Mouse (Mus musculus): ENCODE results near the gene Epha8. TPM values are rescaled to one million over a fixed set of nuclear protein-coding genes. Genes with fewer than 3 reads are reported as not detected.
A peak's percentile ranks its signal among the peaks of the same experiment; 100 is the strongest.

The Epha8 gene
- polyA plus RNA-seq, 1 experiment from 2014 or later = 16.0 TPM

- Histone ChIP-seq H3K4me3 (replicated peaks) (no peak overlapping the region), H3K27me3 (peaks cover 71% of the 10 kb centered on the region), H3K4me1 (replicated peaks) (peaks cover 20% of the 10 kb centered on the region), H3K4me2 (replicated peaks) (peak overlapping the region; percentile 40), H3K9me3 (no peaks in the 10 kb centered on the region), H3K36me3 (no peaks in the 10 kb centered on the region), H3K27ac (no peak overlapping the region), H3K9ac (replicated peaks) (no peak overlapping the region)
- WGBS = 32% methylated on average over 10 of the region's 10 CpGs
- ATAC-seq = no peak
These were observed 60.2 kb downstream of the Epha8 start for GRCm38 (mm10) chr4:136896461-136896860.

DNA sequence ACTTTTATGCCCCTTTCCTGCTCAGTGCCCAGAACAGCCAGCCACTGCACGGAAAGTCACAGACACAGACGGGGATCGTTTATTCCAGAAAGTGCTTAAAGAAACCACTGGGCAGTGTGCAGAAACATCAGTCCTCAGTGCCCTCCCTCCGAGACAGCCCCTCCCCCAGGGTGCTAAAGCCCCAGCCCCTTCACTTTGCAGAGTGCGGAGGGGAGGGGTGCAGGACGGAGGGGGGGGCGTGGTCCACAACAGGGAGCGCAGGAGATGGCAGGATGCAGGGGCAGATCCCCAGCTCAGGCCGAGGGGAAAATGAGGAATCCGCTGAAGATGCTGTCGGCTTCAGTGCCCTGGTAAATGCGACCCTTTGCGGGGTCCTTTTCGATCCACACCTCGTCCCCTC is 60.8 kb downstream of the Epha8 start:
- H3K27me3 ChIP-seq = peaks cover 74% of the 10 kb centered on the region

DNA sequence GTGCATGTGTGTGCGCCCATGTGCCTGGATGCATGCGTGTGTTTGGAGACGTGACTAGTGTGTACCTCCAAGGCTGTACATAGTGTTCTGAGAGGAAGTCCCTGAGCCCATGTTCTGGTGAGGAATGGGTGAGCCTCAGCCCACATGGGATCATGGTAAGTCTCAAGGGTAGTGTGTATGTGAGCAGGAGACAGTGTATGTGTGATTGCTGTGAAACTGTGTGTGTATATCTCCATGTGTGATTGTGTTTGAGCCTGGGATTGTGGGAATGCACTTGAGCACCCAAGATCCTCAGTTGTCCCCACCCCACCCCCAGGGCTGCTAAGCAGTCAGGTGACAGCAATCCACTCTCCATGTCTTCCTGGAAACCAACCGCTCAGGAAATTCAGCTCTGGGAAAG is 61.8 kb downstream of the Epha8 start:
- peaks cover 80% of the 10 kb centered on the region for H3K27me3 ChIP-seq

More for the DNA sequence above, 60.8 kb downstream of the Epha8 start:
- Histone ChIP-seq H3K9ac (replicated peaks) (no peak overlapping the region; the same call in 1 of the 2 replicates), H3K4me1 (replicated peaks) (peaks cover 20% of the 10 kb centered on the region), H3K27ac (no peak overlapping the region), H3K36me3 (no peaks in the 10 kb centered on the region), H3K4me3 (replicated peaks) (no peak overlapping the region; the same call in 1 of the 2 replicates), H3K9me3 (no peaks in the 10 kb centered on the region), H3K4me2 (replicated peaks) (peak overlapping the region; percentile 40)
- no peak for ATAC-seq
- WGBS = 4% methylated on average over 15 of the region's 15 CpGs

GRCm38 (mm10) chr4:136893691-136894543 is 62.7 kb downstream of the Epha8 start:
- peaks cover 80% of the 10 kb centered on the region for H3K27me3 ChIP-seq
- H3K4me2 ChIP-seq (replicated peaks) = no peak overlapping the region
- ATAC-seq = peak; percentile 85
- H3K4me1 ChIP-seq (replicated peaks) = peaks cover 20% of the 10 kb centered on the region
- no peak overlapping the region for H3K4me3 ChIP-seq (replicated peaks)
- H3K27ac ChIP-seq = no peak overlapping the region
- H3K9me3 ChIP-seq = no peaks in the 10 kb centered on the region
- H3K36me3 ChIP-seq = no peaks in the 10 kb centered on the region
- H3K9ac ChIP-seq (replicated peaks) = no peak overlapping the region
- WGBS = 4% methylated on average over 9 of the region's 9 CpGs

More for the DNA sequence above, 61.8 kb downstream of the Epha8 start:
- Histone ChIP-seq H3K4me3 (replicated peaks) (no peak overlapping the region), H3K36me3 (no peaks in the 10 kb centered on the region), H3K9ac (replicated peaks) (no peak overlapping the region), H3K9me3 (no peaks in the 10 kb centered on the region), H3K27ac (no peak overlapping the region), H3K4me2 (replicated peaks) (no peak overlapping the region), H3K4me1 (replicated peaks) (peaks cover 20% of the 10 kb centered on the region)
- no peak for ATAC-seq
- 72% methylated on average over 4 of the region's 4 CpGs for WGBS

DNA sequence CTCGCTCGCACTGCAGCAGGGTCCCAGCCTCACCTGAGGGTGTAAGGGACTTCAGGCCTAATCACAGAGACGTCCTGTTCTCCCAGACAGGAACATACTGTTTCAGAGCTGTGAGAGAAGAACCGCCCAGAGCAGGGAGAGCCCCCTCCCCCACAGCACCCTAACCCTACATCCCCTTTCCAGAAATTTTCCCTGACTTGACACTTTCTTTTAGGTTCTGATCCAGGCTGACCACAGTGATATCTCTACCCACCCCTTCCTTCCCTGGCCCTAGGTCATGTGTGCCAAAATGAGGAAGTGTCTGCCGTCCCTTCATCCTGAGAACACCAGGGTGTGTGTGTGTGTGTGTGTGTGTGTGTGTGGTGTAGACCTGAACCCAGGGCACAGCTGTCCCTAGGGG is 63.8 kb downstream of the Epha8 start, which contains the start of gene C1qc:
Gene C1qc (minus strand): TSS at position 255 of the 400 bp plus-strand sequence.
- H3K36me3 ChIP-seq = no peaks in the 10 kb centered on the region
- H3K27ac ChIP-seq = no peak within 1 kb of the TSS
- no peaks in the 10 kb centered on the region for H3K9me3 ChIP-seq
- H3K4me2 ChIP-seq (replicated peaks) = no peak within 1 kb of the TSS
- peaks cover 18% of the 10 kb centered on the region for H3K4me1 ChIP-seq (replicated peaks)
- H3K27me3 ChIP-seq = peaks cover 71% of the 10 kb centered on the region
- ATAC-seq = no peak
- no peak within 1 kb of the TSS for H3K9ac ChIP-seq (replicated peaks)
- no peak within 1 kb of the TSS for H3K4me3 ChIP-seq (replicated peaks)
- WGBS = 67% methylated on average over 5 of the region's 5 CpGs

- Histone ChIP-seq H3K27ac (no peak overlapping the region), H3K4me1 (replicated peaks) (peaks cover 18% of the 10 kb centered on the region), H3K27me3 (peaks cover 67% of the 10 kb centered on the region), H3K4me2 (replicated peaks) (no peak overlapping the region), H3K9me3 (no peaks in the 10 kb centered on the region), H3K4me3 (replicated peaks) (no peak overlapping the region), H3K36me3 (no peaks in the 10 kb centered on the region), H3K9ac (replicated peaks) (no peak overlapping the region)
- WGBS = 61% methylated on average over 7 of the region's 7 CpGs
- no peak for ATAC-seq
These were observed 64.2 kb downstream of the Epha8 start for GRCm38 (mm10) chr4:136892371-136892770.

DNA sequence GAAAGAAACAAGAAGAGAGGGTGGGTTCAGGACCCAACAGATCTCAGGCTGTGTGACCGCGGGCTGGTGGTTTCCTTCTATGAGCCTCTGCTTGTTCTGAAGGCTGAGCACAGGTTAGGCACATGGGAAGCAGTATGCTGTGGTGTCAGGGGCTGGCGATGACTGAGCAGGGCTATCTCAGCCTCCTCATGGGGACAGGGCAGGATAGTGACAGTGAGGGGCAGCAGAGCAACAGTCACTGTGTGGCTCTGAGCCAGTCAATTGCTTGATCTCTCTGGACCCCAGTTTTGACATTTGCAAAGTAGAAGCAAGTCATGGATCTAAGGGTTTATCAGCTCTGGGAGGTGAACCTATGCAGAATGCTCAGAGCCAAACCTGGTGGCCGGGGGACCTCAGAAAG is 65.5 kb downstream of the Epha8 start:
- no peaks in the 10 kb centered on the region for H3K9me3 ChIP-seq

DNA sequence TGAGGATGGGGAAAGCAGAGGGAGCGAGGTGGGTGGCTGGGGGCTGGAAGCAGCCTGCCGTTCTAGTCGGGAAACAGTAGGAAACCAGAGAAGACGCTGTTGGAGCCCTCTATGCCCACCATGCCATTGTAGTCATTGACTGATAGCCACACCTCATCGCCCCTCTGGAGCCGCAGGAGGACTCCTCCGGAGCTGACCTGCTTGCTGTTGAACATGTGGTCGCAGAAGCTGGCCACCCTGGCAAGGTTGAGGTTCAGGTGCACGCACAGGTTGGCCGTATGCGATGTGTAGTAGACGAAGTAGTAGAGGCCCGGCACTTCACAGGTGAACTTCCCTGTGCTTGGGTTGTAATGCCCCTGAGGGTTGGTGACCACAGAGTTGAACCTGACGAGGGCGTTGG is 66.6 kb downstream of the Epha8 start:
- H3K4me3 ChIP-seq (replicated peaks) = no peak overlapping the region
- ATAC-seq = no peak
- H3K4me1 ChIP-seq (replicated peaks) = peaks cover 20% of the 10 kb centered on the region
- H3K27ac ChIP-seq = no peak overlapping the region
- peaks cover 43% of the 10 kb centered on the region for H3K27me3 ChIP-seq
- H3K9me3 ChIP-seq = no peaks in the 10 kb centered on the region
- H3K36me3 ChIP-seq = no peaks in the 10 kb centered on the region
- WGBS = 92% methylated on average over 15 of the region's 15 CpGs
- H3K4me2 ChIP-seq (replicated peaks) = no peak overlapping the region
- H3K9ac ChIP-seq (replicated peaks) = no peak overlapping the region

More for the DNA sequence above, 65.5 kb downstream of the Epha8 start:
- Histone ChIP-seq H3K27ac (no peak overlapping the region), H3K27me3 (peaks cover 54% of the 10 kb centered on the region), H3K36me3 (no peaks in the 10 kb centered on the region), H3K4me2 (replicated peaks) (no peak overlapping the region), H3K9ac (replicated peaks) (no peak overlapping the region), H3K4me1 (replicated peaks) (peaks cover 19% of the 10 kb centered on the region), H3K4me3 (replicated peaks) (no peak overlapping the region)
- no peak for ATAC-seq
- 77% methylated on average over 4 of the region's 4 CpGs for WGBS

DNA sequence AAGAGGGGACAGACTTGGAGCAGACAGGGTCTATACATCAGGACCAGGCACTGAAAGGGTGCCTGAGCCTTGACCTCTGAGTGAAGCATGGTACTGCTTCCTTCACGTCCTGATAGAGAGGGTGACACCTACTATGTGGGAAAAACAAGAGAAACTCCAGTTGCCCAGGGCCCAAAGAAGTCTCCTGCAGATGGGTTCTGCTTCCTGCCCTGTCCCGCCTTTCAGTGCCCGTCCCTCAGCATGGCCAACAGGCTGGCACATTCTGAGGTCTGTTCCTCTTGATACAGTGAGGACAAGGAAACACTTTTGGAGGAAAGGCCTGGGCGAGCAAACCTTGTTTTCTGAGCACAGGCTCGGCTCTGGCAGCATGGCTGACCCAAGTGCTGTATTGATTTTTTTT is 68.9 kb downstream of the Epha8 start:
- no peak for ATAC-seq
- no peak overlapping the region for H3K4me2 ChIP-seq (replicated peaks)

GRCm38 (mm10) chr4:136886101-136886500 is 70.5 kb downstream of the Epha8 start, which contains the start of gene C1qb:
C1qb (minus strand) TSS chr4:136886187.
- 82% methylated on average over 7 of the region's 7 CpGs for WGBS
- Histone ChIP-seq H3K36me3 (no peaks in the 10 kb centered on the region), H3K4me1 (replicated peaks) (peaks cover 14% of the 10 kb centered on the region), H3K27me3 (peaks cover 12% of the 10 kb centered on the region; the same call in 1 of the 2 replicates), H3K9me3 (no peaks in the 10 kb centered on the region), H3K4me2 (replicated peaks) (0 out of 2 replicates have a peak within 1 kb of the TSS, but pooled peaks have one; percentile 4), H3K9ac (replicated peaks) (no peak within 1 kb of the TSS; the same call in 1 of the 2 replicates), H3K4me3 (replicated peaks) (no peak within 1 kb of the TSS), H3K27ac (peak within 1 kb of the TSS; percentile 70)
- 0 out of 2 replicates have a peak, but pooled peaks have one; percentile 27 for ATAC-seq

More for the DNA sequence above, 68.9 kb downstream of the Epha8 start:
- Histone ChIP-seq H3K36me3 (no peaks in the 10 kb centered on the region), H3K9me3 (no peaks in the 10 kb centered on the region), H3K27ac (no peak overlapping the region), H3K27me3 (peaks cover 25% of the 10 kb centered on the region), H3K9ac (replicated peaks) (no peak overlapping the region), H3K4me1 (replicated peaks) (peaks cover 14% of the 10 kb centered on the region), H3K4me3 (replicated peaks) (no peak overlapping the region)
- WGBS = 80% methylated on average over 5 of the region's 5 CpGs

Measured in midbrain, embryonic 13.5 days (tissue).